Mouse (Mus musculus) thymus, adult 2 months (tissue): Measurements from ENCODE around the gene Spop. TPM values are rescaled to one million over a fixed set of nuclear protein-coding genes. Genes with fewer than 3 reads are reported as not detected.

Experiments used
- DNase-seq: peaks from one replicate; pipeline ENCODE4 v3.0.0; 2021
- H3K27ac ChIP-seq: fragments of 200-500 bp; 2 replicates; pipeline ENCODE4 v1.5.1; 2012; ENCODE audit warnings: low read length, control low read depth; ENCODE audit not compliant: control insufficient read depth, insufficient read depth
- H3K27me3 ChIP-seq: fragments of 200-500 bp; 2 replicates; pipeline ENCODE4 v1.6.1; 2012; ENCODE audit warnings: mild to moderate bottlenecking, low read length, moderate library complexity, mixed read lengths; ENCODE audit not compliant: control insufficient read depth, insufficient read depth
- H3K36me3 ChIP-seq: fragments of 200-500 bp; 2 replicates; pipeline ENCODE4 v1.6.1; 2012; ENCODE audit warnings: mild to moderate bottlenecking, low read length, moderate library complexity; ENCODE audit not compliant: control insufficient read depth, insufficient read depth
- H3K4me1 ChIP-seq: fragments of 200-500 bp; replicated peaks from 2 replicates; pipeline ENCODE4 v1.6.1; 2012; ENCODE audit warnings: low read length; ENCODE audit not compliant: control insufficient read depth, insufficient read depth
- H3K4me3 ChIP-seq: fragments of 200-500 bp; 2 replicates; pipeline ENCODE4 v1.5.1; 2012; ENCODE audit warnings: mild to moderate bottlenecking, low read length, control low read depth, moderate library complexity; ENCODE audit not compliant: control insufficient read depth, insufficient read depth
- CTCF ChIP-seq: fragments of 200-500 bp; IDR thresholded peaks from 2 replicates; pipeline ENCODE4 v1.5.1; 2012; ENCODE audit warnings: mild to moderate bottlenecking, control low read depth, low read length, moderate library complexity, borderline replicate concordance; ENCODE audit not compliant: control insufficient read depth, poor library complexity, insufficient read depth; ENCODE audit errors: extremely low read depth
- POLR2A ChIP-seq: fragments of 200-500 bp; IDR thresholded peaks from 2 replicates; pipeline ENCODE4 v1.6.1; 2012; ENCODE audit warnings: mild to moderate bottlenecking, low read length, control low read depth, moderate library complexity; ENCODE audit not compliant: control insufficient read depth, poor library complexity, insufficient read depth; ENCODE audit errors: extremely low read depth
- WGBS: fragments of 180-500 bp; shearing (Covaris S2); methylation state at CpG from one replicate; pipeline ENCODE4 v1.1.7; 2018; 5-methylcytosine and 5-hydroxymethylcytosine counted together
- polyA plus RNA-seq: library from polyadenylated mRNA; depleted of rRNA; stranded (reverse); fragments of >200 nt; gene quantifications from 2 replicates; pipeline ENCODE4 v1.2.3, GENCODE M21; 2012

The Spop gene
- polyA plus RNA-seq, 1 experiment: 47.9 TPM

- no peaks in the 10 kb centered on the region for H3K27me3 ChIP-seq
- peaks cover 8% of the 10 kb centered on the region for H3K4me1 ChIP-seq
- peak; percentile 72 for DNase-seq
- 2% methylated on average over 13 of the region's 13 CpGs for WGBS
- no peaks in the 10 kb centered on the region for H3K36me3 ChIP-seq
- H3K4me3 ChIP-seq: no peak overlapping the region
- TF ChIP-seq CTCF: peak; percentile 95; the same call in 1 of the 2 replicates
- TF ChIP-seq POLR2A: no peak
- H3K27ac ChIP-seq: no peak overlapping the region
These were observed 107.7 kb downstream of the Spop start for GRCm38 (mm10) chr11:95521563-95521962.

GRCm38 (mm10) chr11:95527307-95527706 is 113.4 kb downstream of the Spop start:
- no peaks in the 10 kb centered on the region for H3K27me3 ChIP-seq
- H3K36me3 ChIP-seq: no peaks in the 10 kb centered on the region
- no peak for DNase-seq
- no peaks in the 10 kb centered on the region for H3K4me1 ChIP-seq
- no peak overlapping the region for H3K27ac ChIP-seq
- TF ChIP-seq POLR2A (no peak), CTCF (no peak)
- H3K4me3 ChIP-seq: no peak overlapping the region
- WGBS: 92% methylated on average over 8 of the region's 8 CpGs

DNA sequence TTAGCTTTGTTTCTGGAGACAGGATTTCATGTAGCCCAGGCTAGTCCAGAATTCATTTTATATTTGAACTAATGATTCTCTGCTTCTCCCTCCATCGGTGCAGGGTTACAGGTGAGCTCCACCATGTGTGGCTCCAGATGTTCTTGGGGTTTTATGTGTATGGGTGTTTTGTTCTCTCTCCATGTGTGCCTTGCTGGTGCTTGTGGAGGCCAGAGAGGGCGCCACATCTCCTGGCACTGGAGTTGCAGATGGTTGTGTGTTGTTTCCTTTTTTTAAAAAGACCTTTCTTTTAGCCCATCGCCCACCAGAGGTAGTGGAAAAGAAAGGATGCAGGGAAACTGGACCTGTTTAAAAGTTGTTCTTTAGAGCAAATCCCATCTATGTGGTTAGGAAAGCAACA is 114.4 kb downstream of the Spop start:
- DNase-seq: no peak
- no peak for TF ChIP-seq POLR2A
- no peak for TF ChIP-seq CTCF
- 80% methylated on average over 3 of the region's 3 CpGs for WGBS

DNA sequence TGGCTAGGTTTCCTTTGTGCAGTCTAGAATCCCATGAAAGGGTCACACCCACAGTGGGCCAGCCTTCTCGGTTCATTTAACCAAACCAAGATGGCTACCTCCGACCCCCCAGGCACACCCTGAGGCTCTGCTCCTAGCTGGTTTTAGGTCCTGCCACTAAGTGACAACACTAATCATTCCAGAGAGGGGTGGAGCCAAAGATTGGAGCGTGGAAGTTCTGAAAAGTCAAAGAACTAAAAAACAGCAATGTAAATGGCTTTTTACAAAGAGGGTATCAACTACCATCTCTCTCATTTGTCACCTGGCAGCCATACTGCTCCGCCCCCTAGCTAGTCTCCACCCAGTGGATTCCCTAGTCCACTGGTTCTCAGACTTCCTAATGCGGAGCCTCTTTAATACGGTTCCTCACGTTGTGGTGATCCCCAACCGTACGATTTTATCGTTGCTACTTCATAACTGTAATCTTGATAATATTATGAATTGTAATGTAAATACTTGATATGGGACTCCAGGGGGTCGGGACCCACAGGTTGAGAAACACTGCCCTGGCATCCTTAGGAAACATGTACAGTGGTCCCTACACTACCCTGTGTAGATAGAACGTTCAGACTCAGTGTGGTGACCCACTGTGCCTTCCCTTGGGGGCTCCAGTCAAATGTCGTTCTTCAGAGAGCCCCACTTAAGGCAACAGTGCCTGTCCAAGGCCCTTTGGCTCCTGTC is 118.6 kb downstream of the Spop start:
- WGBS: 76% methylated on average over 13 of the region's 13 CpGs
- TF ChIP-seq CTCF (no peak), POLR2A (no peak)

More for the DNA sequence above, 114.4 kb downstream of the Spop start:
- Histone ChIP-seq H3K27me3 (no peaks in the 10 kb centered on the region), H3K36me3 (no peaks in the 10 kb centered on the region), H3K4me3 (no peak overlapping the region), H3K4me1 (no peaks in the 10 kb centered on the region), H3K27ac (no peak overlapping the region)

GRCm38 (mm10) chr11:95533484-95534160 is 119.7 kb downstream of the Spop start:
- H3K27me3 ChIP-seq: no peaks in the 10 kb centered on the region
- no peaks in the 10 kb centered on the region for H3K36me3 ChIP-seq
- H3K27ac ChIP-seq: no peak overlapping the region
- TF ChIP-seq CTCF (peak; percentile 99), POLR2A (no peak)
- peak; percentile 76 for DNase-seq
- 26% methylated on average over 24 of the region's 24 CpGs for WGBS
- no peak overlapping the region for H3K4me3 ChIP-seq
- no peaks in the 10 kb centered on the region for H3K4me1 ChIP-seq

More for the DNA sequence above, 118.6 kb downstream of the Spop start:
- no peak for DNase-seq
- Histone ChIP-seq H3K27me3 (no peaks in the 10 kb centered on the region), H3K36me3 (no peaks in the 10 kb centered on the region), H3K4me1 (no peaks in the 10 kb centered on the region), H3K27ac (no peak overlapping the region), H3K4me3 (no peak overlapping the region)

GRCm38 (mm10) chr11:95538378-95539104 is 124.7 kb downstream of the Spop start:
- H3K4me1 ChIP-seq: peaks cover 17% of the 10 kb centered on the region
- TF ChIP-seq POLR2A (no peak), CTCF (no peak)
- no peak overlapping the region for H3K27ac ChIP-seq
- no peaks in the 10 kb centered on the region for H3K27me3 ChIP-seq
- no peaks in the 10 kb centered on the region for H3K36me3 ChIP-seq
- 77% methylated on average over 15 of the region's 15 CpGs for WGBS
- H3K4me3 ChIP-seq: no peak overlapping the region
- DNase-seq: no peak
